23 mouse cellular contexts compared by ENCODE assay signal in the genomic region with DNA sequence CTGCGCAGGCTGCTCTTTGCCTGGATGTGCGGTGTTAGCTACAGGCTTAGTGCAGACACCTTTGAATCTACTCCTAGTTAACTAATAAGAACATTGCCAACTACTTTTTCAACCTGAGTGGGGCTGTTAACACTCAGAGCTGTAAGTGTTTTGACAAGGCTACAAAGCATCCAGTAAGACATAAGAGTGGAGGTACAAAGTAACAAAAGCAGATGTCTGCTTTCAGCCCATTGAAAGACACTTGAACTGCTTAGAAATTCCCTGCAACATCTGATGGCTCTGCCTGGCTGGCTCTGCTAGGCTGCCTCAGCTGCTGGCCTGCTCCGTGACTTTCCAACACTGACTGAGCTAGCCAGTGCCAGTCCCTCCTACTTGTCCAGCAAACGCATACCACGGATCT.
DNase-seq lines count a peak whose midpoint lies in the region; ATAC-seq and TF ChIP-seq lines count a peak whose summit lies in the region.
"Had no signal": no experiment of that assay in that cellular context is flagged by ENCODE, and none has a peak within 500 bp of the region (broad histone marks: within the 10 kb centered on the region; RNA-seq: fewer than 3 reads in every experiment).

No protein-coding gene starts in this region.

- ATAC-seq in embryonic facial prominence, embryonic 11.5 days (replicated peaks; ENCODE audit: insufficient number of reproducible peaks, low FRiP score, low TSS enrichment, low read depth): 0 out of 2 replicates have a peak, but pooled peaks have one; percentile 18
- no peak for ATAC-seq in kidney, embryonic 16.5 days (ENCODE audit: low FRiP score, low TSS enrichment)
- ATAC-seq: activated CD4-positive, CD25-positive, alpha-beta regulatory T cell, adult 4 months; intestine, embryonic 15.5 days; liver, embryonic 12.5 days; midbrain, embryonic 13.5 days had no signal

- no peaks in the 10 kb centered on the region for H3K36me3 ChIP-seq in embryonic facial prominence, embryonic 11.5 days (replicated peaks; ENCODE audit: control insufficient read depth, insufficient read depth, low read depth, low read length)
- no peaks in the 10 kb centered on the region for H3K36me3 ChIP-seq in embryonic facial prominence, embryonic 10.5 days (replicated peaks)
- H3K36me3 ChIP-seq in kidney, embryonic 16.5 days (ENCODE audit: insufficient read depth, low read length): no peaks in the 10 kb centered on the region
- H3K36me3 ChIP-seq: embryonic facial prominence, embryonic 13.5 days; hindbrain, embryonic 15.5 days; intestine, embryonic 15.5 days; liver, embryonic 12.5 days; midbrain, embryonic 13.5 days had no signal

- H3K27me3 ChIP-seq in embryonic facial prominence, embryonic 11.5 days (ENCODE audit: control insufficient read depth, insufficient read depth, low read length): no peaks in the 10 kb centered on the region
- H3K27me3 ChIP-seq in embryonic facial prominence, embryonic 10.5 days (replicated peaks; ENCODE audit: low read depth, poor library complexity, severe bottlenecking): no peaks in the 10 kb centered on the region
- no peaks in the 10 kb centered on the region for H3K27me3 ChIP-seq in kidney, embryonic 16.5 days (ENCODE audit: insufficient read depth, low read length)
- H3K27me3 ChIP-seq: embryonic facial prominence, embryonic 13.5 days; hindbrain, embryonic 15.5 days; intestine, embryonic 15.5 days; liver, embryonic 12.5 days; midbrain, embryonic 13.5 days had no signal

- H3K27ac ChIP-seq in embryonic facial prominence, embryonic 11.5 days (replicated peaks; ENCODE audit: low read depth, low read length): no peak overlapping the region
- no peak overlapping the region for H3K27ac ChIP-seq in embryonic facial prominence, embryonic 10.5 days (replicated peaks)
- no peak overlapping the region for H3K27ac ChIP-seq in kidney, embryonic 16.5 days (ENCODE audit: low read length)
- H3K27ac ChIP-seq: embryonic facial prominence, embryonic 13.5 days; hindbrain, embryonic 15.5 days; intestine, embryonic 15.5 days; layer of hippocampus, adult 2 months; liver, embryonic 12.5 days; midbrain, embryonic 13.5 days had no signal

- no peaks in the 10 kb centered on the region for H3K4me1 ChIP-seq in embryonic facial prominence, embryonic 11.5 days (ENCODE audit: control insufficient read depth, insufficient read depth, low read length)
- H3K4me1 ChIP-seq in embryonic facial prominence, embryonic 10.5 days: no peaks in the 10 kb centered on the region
- H3K4me1 ChIP-seq in kidney, embryonic 16.5 days (ENCODE audit: insufficient read depth, low read length): no peaks in the 10 kb centered on the region
- H3K4me1 ChIP-seq: hindbrain, embryonic 15.5 days; intestine, embryonic 15.5 days; liver, embryonic 12.5 days had no signal

- TF ChIP-seq CTCF in brain, embryonic 14.5 days (IDR thresholded peaks at IDR 0.05; ENCODE audit: borderline replicate concordance, extremely low read depth, insufficient read depth, insufficient read length): no peak

- no peak overlapping the region for H3K4me2 ChIP-seq in embryonic facial prominence, embryonic 11.5 days (ENCODE audit: low read depth, low read length)
- H3K4me2 ChIP-seq in kidney, embryonic 16.5 days (replicated peaks; ENCODE audit: low read depth, low read length): no peak overlapping the region
- H3K4me2 ChIP-seq: embryonic facial prominence, embryonic 13.5 days; hindbrain, embryonic 15.5 days; intestine, embryonic 15.5 days; liver, embryonic 12.5 days; midbrain, embryonic 13.5 days had no signal

- H3K9ac ChIP-seq in embryonic facial prominence, embryonic 11.5 days (replicated peaks; ENCODE audit: low read length): no peak overlapping the region
- H3K9ac ChIP-seq in kidney, embryonic 16.5 days (replicated peaks; ENCODE audit: low read length): no peak overlapping the region
- H3K9ac ChIP-seq: embryonic facial prominence, embryonic 13.5 days; hindbrain, embryonic 15.5 days; intestine, embryonic 15.5 days; liver, embryonic 12.5 days; midbrain, embryonic 13.5 days had no signal

- TF ChIP-seq POLR2A in brain, embryonic 14.5 days (IDR thresholded peaks at IDR 0.05; ENCODE audit: borderline replicate concordance, extremely low read depth, insufficient read depth, insufficient read length, poor library complexity, severe bottlenecking): no peak

- no peaks in the 10 kb centered on the region for H3K9me3 ChIP-seq in embryonic facial prominence, embryonic 11.5 days (replicated peaks; ENCODE audit: control insufficient read depth, low read length)
- H3K9me3 ChIP-seq in embryonic facial prominence, embryonic 10.5 days: no peaks in the 10 kb centered on the region
- no peaks in the 10 kb centered on the region for H3K9me3 ChIP-seq in kidney, embryonic 16.5 days (ENCODE audit: low read length)
- H3K9me3 ChIP-seq: embryonic facial prominence, embryonic 13.5 days; hindbrain, embryonic 15.5 days; intestine, embryonic 15.5 days; liver, embryonic 12.5 days; midbrain, embryonic 13.5 days had no signal

- no peak for DNase-seq in embryonic facial prominence, embryonic 11.5 days (ENCODE audit: low spot score)
- DNase-seq in embryonic facial prominence, embryonic 10.5 days (ENCODE audit: low spot score): no peak
- DNase-seq in gastrocnemius, postnatal 25 days: peak; percentile 17
- no peak for DNase-seq in gastrocnemius, postnatal 36 days
- peak; percentile 18 to 20 for DNase-seq in heart, postnatal 10 days
- DNase-seq in heart, postnatal 25 days (ENCODE audit: low spot score): no peak
- DNase-seq in brain, embryonic 14.5 days (ENCODE audit: low read depth): peak; percentile 52
- DNase-seq: adrenal gland, adult 8-10 months; cerebellum, adult 18-20 months; cerebellum, postnatal 14 days; kidney, adult 8-10 months; kidney, postnatal 25 days; lung, adult 18-20 months; lung, postnatal 14 days had no signal

- WGBS in embryonic facial prominence, embryonic 11.5 days: 73% methylated on average over 5 of the region's 5 CpGs
- 79% methylated on average over 5 of the region's 5 CpGs for WGBS in embryonic facial prominence, embryonic 10.5 days
- 76% methylated on average over 5 of the region's 5 CpGs for WGBS in kidney, embryonic 16.5 days

- no peak overlapping the region for H3K4me3 ChIP-seq in embryonic facial prominence, embryonic 11.5 days (ENCODE audit: low read depth, low read length)
- no peak overlapping the region for H3K4me3 ChIP-seq in embryonic facial prominence, embryonic 10.5 days
- H3K4me3 ChIP-seq in kidney, embryonic 16.5 days (ENCODE audit: low read length): no peak overlapping the region
- H3K4me3 ChIP-seq: embryonic facial prominence, embryonic 13.5 days; erythroblast, embryonic 14.5 days; hindbrain, embryonic 15.5 days; intestine, embryonic 15.5 days; layer of hippocampus, adult 2 months; liver, embryonic 12.5 days; midbrain, embryonic 13.5 days had no signal

- intact Hi-C loops in gastrocnemius, postnatal 36 days (cut with DNase I): no loop called here
- intact Hi-C loops in heart, postnatal 10 days (cut with DNase I): no loop called here
- intact Hi-C loops in heart, postnatal 25 days (cut with DNase I): loop anchor here (10.0 kb wide), 3 partner anchors 114 to 236 kb away; a partner anchor contains a TSS

Comparison
In these comparisons a context has a peak if more than half of its experiments do, and no peak if none do; other contexts are left out.
1. DNase-seq: peak in gastrocnemius, postnatal 25 days (single experiment), heart, postnatal 10 days (2 of 2) and brain, embryonic 14.5 days (single experiment); none in embryonic facial prominence, embryonic 11.5 days (single experiment), embryonic facial prominence, embryonic 10.5 days (single experiment), gastrocnemius, postnatal 36 days (0 of 2) and heart, postnatal 25 days (single experiment).